Mouse (Mus musculus): Measurements from ENCODE around the gene 1700030J22Rik. TPM values are rescaled to one million over a fixed set of nuclear protein-coding genes. Genes with fewer than 3 reads are reported as not detected.

The 1700030J22Rik gene
- total and polyA plus RNA-seq, 3 experiments: 0.15 to 0.38 TPM; not detected in 1

- TF ChIP-seq TBP (IDR thresholded peaks at IDR 0.05; ENCODE audit: low read depth, low read length) (no peak), NELFE (IDR thresholded peaks at IDR 0.05; ENCODE audit: low read depth, low read length) (no peak), NRF1 (IDR thresholded peaks at IDR 0.05; ENCODE audit: insufficient read depth, low read depth, low read length, poor library complexity, severe bottlenecking) (no peak), MEF2A (IDR thresholded peaks at IDR 0.05; ENCODE audit: extremely low read depth, insufficient replicate concordance, low read depth, low read length, poor library complexity, severe bottlenecking) (no peak), GABPA (IDR thresholded peaks at IDR 0.05; ENCODE audit: low read depth, low read length) (no peak), MXI1 (IDR thresholded peaks at IDR 0.05; ENCODE audit: low read depth, low read length) (no peak; the same call in 1 of the 2 replicates)
These were observed 33.4 kb downstream of the 1700030J22Rik start (continued) for GRCm38 (mm10) chr8:116945169-116945910.

DNA sequence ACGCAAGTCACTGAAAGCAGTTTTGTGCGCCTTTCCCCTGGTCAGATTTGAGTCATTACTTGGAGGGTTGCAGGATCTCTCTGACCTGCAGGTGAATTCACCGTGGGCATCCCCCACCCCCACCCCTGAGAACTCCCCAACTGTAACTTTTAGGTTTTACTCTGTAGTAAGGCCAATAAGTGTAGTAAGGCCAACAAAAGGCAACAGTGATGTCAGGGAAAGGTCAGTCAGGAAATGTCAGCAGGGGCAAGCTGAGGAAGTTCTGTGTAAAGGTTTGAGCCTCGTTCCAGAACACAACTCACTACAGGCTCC lies 34.4 kb downstream of the 1700030J22Rik start:
- peak; percentile 49 for DNase-seq (ENCODE audit: low read depth, low spot score)
- peaks cover 0 to 30% of the 10 kb centered on the region in 2 experiments; a peak in 2 of 4 replicates for H3K36me3 ChIP-seq (ENCODE audit: control insufficient read depth in 1 of 2, insufficient read depth in 2 of 2, low read length in 2 of 2)
- H3K9me3 ChIP-seq (replicated peaks; ENCODE audit: insufficient read depth, low read length): no peaks in the 10 kb centered on the region
- H3K4me1 ChIP-seq (ENCODE audit: control insufficient read depth in 1 of 2, insufficient read depth in 2 of 2, low read length in 2 of 2): peaks cover 2 to 33% of the 10 kb centered on the region in 2 experiments
- no peaks in the 10 kb centered on the region for H3K27me3 ChIP-seq (ENCODE audit: control insufficient read depth in 1 of 2, insufficient read depth in 2 of 2, low read length in 2 of 2)
- peak overlapping the region; percentile 90 to 91 for H3K4me3 ChIP-seq (ENCODE audit: control insufficient read depth in 1 of 2, insufficient read depth in 1 of 2, low read depth in 2 of 2, low read length in 2 of 2)
- peak overlapping the region; percentile 84 for H3K9ac ChIP-seq (ENCODE audit: control insufficient read depth, low read depth, low read length, poor library complexity, severe bottlenecking)
- peaks cover 30% of the 10 kb centered on the region for H3K79me2 ChIP-seq (ENCODE audit: control insufficient read depth, insufficient read depth, low read length, poor library complexity)
- TF ChIP-seq BHLHE40 (IDR thresholded peaks at IDR 0.05; ENCODE audit: borderline replicate concordance, low read depth, low read length): no peak
- no peak for TF ChIP-seq TCF12 (IDR thresholded peaks at IDR 0.05; ENCODE audit: low read depth, low read length)
- no peak for TF ChIP-seq MYB (IDR thresholded peaks at IDR 0.05; ENCODE audit: low read depth, low read length)
- TF ChIP-seq E2F4 (IDR thresholded peaks at IDR 0.05; ENCODE audit: borderline replicate concordance, low read depth, low read length): no peak
- no peak for TF ChIP-seq NELFE (IDR thresholded peaks at IDR 0.05; ENCODE audit: low read depth, low read length)
- no peak for TF ChIP-seq ZC3H11A (IDR thresholded peaks at IDR 0.05; ENCODE audit: low read depth, low read length)
- TF ChIP-seq TBP (IDR thresholded peaks at IDR 0.05; ENCODE audit: low read depth, low read length): no peak
- no peak for TF ChIP-seq POLR2AphosphoS5 (IDR thresholded peaks at IDR 0.05; ENCODE audit: borderline replicate concordance, low read depth, low read length)
- TF ChIP-seq GATA1 (IDR thresholded peaks at IDR 0.05; ENCODE audit: low read depth, low read length): no peak
- no peak for TF ChIP-seq ZMIZ1 (IDR thresholded peaks at IDR 0.05; ENCODE audit: low read depth, low read length)
- TF ChIP-seq ZNF384 (IDR thresholded peaks at IDR 0.05; ENCODE audit: low read depth, low read length): no peak
- no peak for TF ChIP-seq MAX (IDR thresholded peaks at IDR 0.05; ENCODE audit: low read length)
- H3K27ac ChIP-seq (ENCODE audit: control insufficient read depth, low read depth, low read length): no peak overlapping the region

Measured in MEL (cell line).